In genomic region chr17:11315675-11316074, GRCm38 (mm10) we compare ENCODE assay signal across 22 mouse cellular contexts.
A peak's percentile ranks its signal among the peaks of the same experiment; 100 is the strongest.
DNase-seq lines count a peak whose midpoint lies in the region; ATAC-seq lines count a peak whose summit lies in the region.
"Had no signal": no experiment of that assay in that cellular context is flagged by ENCODE, and none has a peak within 500 bp of the region (broad histone marks: within the 10 kb centered on the region; RNA-seq: fewer than 3 reads in every experiment).

No protein-coding gene starts in this region.

- H3K9ac ChIP-seq in midbrain, embryonic 16.5 days (ENCODE audit: low read depth, low read length), result no peak overlapping the region
- no peak overlapping the region for H3K9ac ChIP-seq in forebrain, embryonic 14.5 days (ENCODE audit: low read length)
- H3K9ac ChIP-seq: embryonic facial prominence, embryonic 13.5 days; forebrain, embryonic 12.5 days; forebrain, postnatal 0 days; heart, embryonic 15.5 days; hindbrain, embryonic 14.5 days; intestine, embryonic 15.5 days; kidney, embryonic 15.5 days had no signal

- H3K4me3 ChIP-seq in midbrain, embryonic 16.5 days (ENCODE audit: low read depth, low read length), result no peak overlapping the region
- H3K4me3 ChIP-seq in forebrain, embryonic 14.5 days (ENCODE audit: low read depth, low read length), result no peak overlapping the region
- H3K4me3 ChIP-seq: embryonic facial prominence, embryonic 13.5 days; forebrain, embryonic 12.5 days; gastrocnemius, adult 2 months; heart, embryonic 10.5 days; heart, embryonic 15.5 days; intestine, embryonic 15.5 days; kidney, embryonic 15.5 days had no signal

- no peak overlapping the region for H3K4me2 ChIP-seq in midbrain, embryonic 16.5 days (ENCODE audit: low read length)
- no peak overlapping the region for H3K4me2 ChIP-seq in forebrain, embryonic 14.5 days (ENCODE audit: low read length)
- H3K4me2 ChIP-seq: embryonic facial prominence, embryonic 13.5 days; forebrain, embryonic 12.5 days; heart, embryonic 15.5 days; hindbrain, embryonic 14.5 days; intestine, embryonic 15.5 days; kidney, embryonic 15.5 days had no signal

- H3K9me3 ChIP-seq in midbrain, embryonic 16.5 days (replicated peaks; ENCODE audit: control insufficient read depth, low read length, poor library complexity, severe bottlenecking), result no peaks in the 10 kb centered on the region
- H3K9me3 ChIP-seq in forebrain, embryonic 14.5 days (replicated peaks; ENCODE audit: control insufficient read depth, low read length), result no peaks in the 10 kb centered on the region
- H3K9me3 ChIP-seq: embryonic facial prominence, embryonic 13.5 days; forebrain, embryonic 12.5 days; heart, embryonic 10.5 days; heart, embryonic 15.5 days; intestine, embryonic 15.5 days; kidney, embryonic 15.5 days had no signal

- DNase-seq in brain, adult 2 months (ENCODE audit: low read depth, low spot score), result peak; percentile 89
- DNase-seq in cerebellum, adult 11 months, result peak; percentile 65
- peak; percentile 62 for DNase-seq in cerebellum, adult 8-10 months
- peak; percentile 82 to 90 for DNase-seq in cerebellum, postnatal 14 days
- no peak for DNase-seq in forebrain, embryonic 14.5 days (ENCODE audit: low spot score)
- DNase-seq: adrenal gland, adult 2 months; adrenal gland, postnatal 36 days; forebrain, postnatal 0 days; gastrocnemius, adult 2 months; gastrocnemius, postnatal 36 days; heart, adult 18-20 months; heart, postnatal 14 days; kidney, adult 2 months had no signal

- H3K27me3 ChIP-seq in midbrain, embryonic 16.5 days (ENCODE audit: control insufficient read depth, insufficient read depth, low read depth, low read length), result no peaks in the 10 kb centered on the region
- H3K27me3 ChIP-seq in forebrain, embryonic 14.5 days (replicated peaks; ENCODE audit: control insufficient read depth, insufficient read depth, low read length), result no peaks in the 10 kb centered on the region; the same call in 1 of the 2 replicates
- H3K27me3 ChIP-seq: embryonic facial prominence, embryonic 13.5 days; forebrain, embryonic 12.5 days; heart, embryonic 15.5 days; intestine, embryonic 15.5 days; kidney, embryonic 15.5 days had no signal

- ATAC-seq in megakaryocyte progenitor cell, adult 5-6 weeks (replicated peaks; ENCODE audit: poor library complexity), result no peak
- no peak for ATAC-seq in midbrain, embryonic 16.5 days
- no peak for ATAC-seq in forebrain, embryonic 14.5 days
- ATAC-seq: forebrain, postnatal 0 days; intestine, embryonic 15.5 days had no signal

- H3K4me1 ChIP-seq in midbrain, embryonic 16.5 days (ENCODE audit: control insufficient read depth, insufficient read depth, low read length), result no peaks in the 10 kb centered on the region
- H3K4me1 ChIP-seq in forebrain, embryonic 14.5 days (ENCODE audit: control insufficient read depth, insufficient read depth, low read length), result no peaks in the 10 kb centered on the region
- H3K4me1 ChIP-seq: forebrain, embryonic 12.5 days; heart, embryonic 10.5 days; heart, embryonic 15.5 days; intestine, embryonic 15.5 days; kidney, embryonic 15.5 days had no signal

- WGBS in midbrain, embryonic 16.5 days, result 89% methylated on average over 4 of the region's 4 CpGs
- WGBS in forebrain, embryonic 14.5 days, result 95% methylated on average over 4 of the region's 4 CpGs

- H3K36me3 ChIP-seq in midbrain, embryonic 16.5 days (ENCODE audit: control insufficient read depth, insufficient read depth, low read length), result no peaks in the 10 kb centered on the region
- no peaks in the 10 kb centered on the region for H3K36me3 ChIP-seq in forebrain, embryonic 14.5 days (ENCODE audit: control insufficient read depth, insufficient read depth, low read length)
- H3K36me3 ChIP-seq: embryonic facial prominence, embryonic 13.5 days; forebrain, embryonic 12.5 days; heart, embryonic 10.5 days; heart, embryonic 15.5 days; intestine, embryonic 15.5 days; kidney, embryonic 15.5 days had no signal

- H3K27ac ChIP-seq in midbrain, embryonic 16.5 days (ENCODE audit: low read length), result no peak overlapping the region
- H3K27ac ChIP-seq in forebrain, embryonic 14.5 days (ENCODE audit: low read depth, low read length), result no peak overlapping the region
- H3K27ac ChIP-seq: embryonic facial prominence, embryonic 13.5 days; forebrain, embryonic 12.5 days; gastrocnemius, adult 2 months; heart, embryonic 10.5 days; heart, embryonic 15.5 days; hindbrain, embryonic 14.5 days; intestine, embryonic 15.5 days; kidney, embryonic 15.5 days had no signal
